Mouse (Mus musculus): ENCODE data around the gene Ipo7.

Gene Ipo7

DNA sequence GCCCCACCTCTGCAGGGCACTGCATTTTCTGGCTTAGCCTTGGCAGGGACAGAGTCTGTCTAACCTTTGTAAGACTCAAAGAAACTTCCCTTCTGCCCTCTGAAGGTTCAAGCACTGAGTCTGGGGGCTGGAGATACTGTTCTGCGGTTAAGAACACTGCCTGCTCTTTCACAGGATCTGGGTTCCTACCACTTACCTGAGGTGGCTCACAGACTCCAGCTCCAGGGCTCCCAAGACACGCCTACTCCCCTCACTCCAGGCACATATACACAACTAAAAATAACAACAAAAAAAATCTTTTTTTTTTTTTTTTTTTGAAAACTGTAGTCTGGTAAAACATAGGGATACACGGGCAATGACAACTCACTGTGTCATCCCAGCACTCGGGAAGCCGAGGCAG is 83.2 kb downstream of the Ipo7 start:
- no peak for DNase-seq (ENCODE audit: low spot score)

DNA sequence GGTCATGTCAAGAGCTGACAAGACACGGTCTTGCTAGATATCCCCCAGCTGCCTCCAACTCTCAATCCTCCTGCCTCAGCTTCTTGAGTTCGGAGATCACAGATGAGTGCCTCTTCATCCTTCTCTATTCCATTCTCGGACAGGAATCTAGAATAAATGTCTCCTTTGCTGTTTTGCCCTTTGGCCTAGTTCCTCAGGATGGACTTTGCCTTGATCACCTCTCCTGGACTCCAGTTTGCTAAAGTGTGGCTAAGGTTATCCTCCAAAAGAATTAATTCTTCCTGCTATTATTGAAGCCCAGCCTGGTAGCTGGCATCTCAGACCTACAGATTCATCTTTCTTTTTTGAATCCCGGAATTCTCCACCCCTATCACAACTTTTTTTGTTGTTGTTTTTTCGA is 87.0 kb downstream of the Ipo7 start:
- no peak for DNase-seq (ENCODE audit: low spot score)
